Mouse (Mus musculus) myocyte (in vitro differentiated cells): ENCODE data around the gene Spire2. TPM values are rescaled to one million over a fixed set of nuclear protein-coding genes. Genes with fewer than 3 reads are reported as not detected.
A peak's percentile ranks its signal among the peaks of the same experiment; 100 is the strongest.

Experiments used
- H3K27me3 ChIP-seq: one replicate; pipeline ENCODE4 v1.6.1; 2011; ENCODE audit not compliant: control insufficient read depth, insufficient read depth, insufficient read length
- H3K36me3 ChIP-seq: one replicate; pipeline ENCODE4 v1.6.1; 2011; ENCODE audit not compliant: control insufficient read depth, insufficient read depth
- H3K4me2 ChIP-seq: one replicate; pipeline ENCODE4 v1.6.1; 2011; ENCODE audit warnings: low read depth, control low read depth
- H3K4me3 ChIP-seq: one replicate; pipeline ENCODE4 v1.5.1; 2011; ENCODE audit warnings: mild to moderate bottlenecking, control low read depth, moderate library complexity
- H3K79me2 ChIP-seq: one replicate; pipeline ENCODE4 v1.6.1; 2011; ENCODE audit not compliant: control insufficient read depth, insufficient read depth
- H3ac ChIP-seq: one replicate; pipeline ENCODE4 v1.6.1; 2011; ENCODE audit not compliant: control insufficient read depth, insufficient read length
- CEBPB ChIP-seq: IDR thresholded peaks from 2 replicates; pipeline ENCODE4 v1.6.1; 2011; ENCODE audit warnings: mild to moderate bottlenecking, moderate library complexity; ENCODE audit not compliant: poor library complexity, insufficient read depth, severe bottlenecking
- E2F4 ChIP-seq: IDR thresholded peaks from one replicate; pipeline ENCODE4 v1.6.1; 2011; ENCODE audit warnings: mild to moderate bottlenecking, control low read depth, moderate library complexity; ENCODE audit not compliant: insufficient read depth
- MAX ChIP-seq: IDR thresholded peaks from one replicate; pipeline ENCODE4 v1.6.1; 2011; ENCODE audit warnings: low read depth, mild to moderate bottlenecking, control low read depth
- MYOD1 ChIP-seq, 3 experiments: IDR thresholded peaks; one replicate each; pipeline ENCODE4 v1.6.1; 2011; ENCODE audit warnings: control low read depth in 2 of 3, low read depth in 2 of 3, mild to moderate bottlenecking in 2 of 3, moderate library complexity in 1 of 3; ENCODE audit not compliant: insufficient read length in 2 of 3, control insufficient read depth in 1 of 3
- MYOG ChIP-seq, 3 experiments: IDR thresholded peaks; one replicate each; pipeline ENCODE4 v1.6.1; 2011; ENCODE audit warnings: control low read depth in 2 of 3, low read depth in 2 of 3, mild to moderate bottlenecking in 2 of 3; ENCODE audit not compliant: insufficient read length in 2 of 3, control insufficient read depth in 1 of 3, insufficient read depth in 1 of 3
- POLR2A ChIP-seq: IDR thresholded peaks from one replicate; pipeline ENCODE4 v1.6.1; 2011; ENCODE audit warnings: low read depth, mild to moderate bottlenecking, control low read depth, moderate library complexity; ENCODE audit not compliant: insufficient read length
- POLR2AphosphoS2 ChIP-seq: IDR thresholded peaks from one replicate; pipeline ENCODE4 v1.6.1; 2011; ENCODE audit warnings: low read depth, control low read depth; ENCODE audit not compliant: insufficient read length
- REST ChIP-seq: IDR thresholded peaks from one replicate; pipeline ENCODE4 v1.6.1; 2011; ENCODE audit warnings: mild to moderate bottlenecking, control low read depth, moderate library complexity; ENCODE audit not compliant: insufficient read depth, insufficient read length
- SRF ChIP-seq: IDR thresholded peaks from one replicate; pipeline ENCODE4 v1.6.1; 2011; ENCODE audit warnings: low read depth; ENCODE audit not compliant: control insufficient read depth, insufficient read length
- TCF12 ChIP-seq: IDR thresholded peaks from one replicate; pipeline ENCODE4 v1.6.1; 2011; ENCODE audit warnings: mild to moderate bottlenecking, control low read depth; ENCODE audit not compliant: poor library complexity, insufficient read depth, severe bottlenecking
- TCF3 ChIP-seq: IDR thresholded peaks from one replicate; pipeline ENCODE4 v1.6.1; 2011; ENCODE audit warnings: low read depth, control low read depth; ENCODE audit not compliant: insufficient read length
- USF1 ChIP-seq: IDR thresholded peaks from one replicate; pipeline ENCODE4 v1.6.1; 2011; ENCODE audit warnings: low read depth, mild to moderate bottlenecking, control low read depth, moderate library complexity
- polyA plus RNA-seq: library from polyadenylated mRNA; unstranded; fragments of >200 nt; fragmentation: generic; extraction: Trizol; gene quantifications from one replicate; pipeline ENCODE4 v1.2.1, GENCODE M21; 2012; ENCODE audit warnings: missing spikeins

The Spire2 gene
- polyA plus RNA-seq, 1 experiment = 6.8 TPM

DNA sequence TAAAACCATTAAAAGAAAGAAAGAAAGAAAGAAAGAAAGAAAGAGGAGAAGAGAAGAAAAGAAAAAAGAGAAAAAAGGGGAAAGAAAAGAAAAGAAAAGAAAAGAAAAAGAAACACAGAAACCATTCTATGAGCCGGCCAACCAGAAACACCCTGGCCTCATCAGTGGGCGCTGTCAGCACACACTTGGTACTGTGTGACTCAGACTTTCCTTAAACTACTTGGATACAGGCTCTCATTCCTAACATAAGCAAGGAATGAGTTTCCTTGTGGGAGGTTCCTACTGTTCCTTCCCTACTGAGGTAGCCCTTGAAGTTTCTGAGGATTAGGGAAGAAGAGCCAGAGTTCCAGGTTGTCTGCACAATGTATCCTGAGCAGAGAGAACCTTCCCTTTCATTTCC is 1.2 kb upstream of the Spire2 start:
- H3K79me2 ChIP-seq = no peaks in the 10 kb centered on the region
- H3ac ChIP-seq = no peak overlapping the region
- no peaks in the 10 kb centered on the region for H3K36me3 ChIP-seq
- TF ChIP-seq REST = no peak
- TF ChIP-seq MYOD1 (IDR thresholded peaks at IDR 0.05; ENCODE audit: control insufficient read depth in 1 of 3, insufficient read length in 2 of 3, low read depth in 2 of 3) = no peak
- no peak for TF ChIP-seq MYOG (IDR thresholded peaks at IDR 0.05; ENCODE audit: control insufficient read depth in 1 of 3, insufficient read depth in 1 of 3, insufficient read length in 2 of 3, low read depth in 2 of 3)
- no peak for TF ChIP-seq CEBPB
- no peak for TF ChIP-seq USF1
- TF ChIP-seq MAX = no peak
- TF ChIP-seq POLR2A = no peak
- TF ChIP-seq TCF12 = no peak
- TF ChIP-seq SRF = no peak
- no peak for TF ChIP-seq TCF3
- TF ChIP-seq E2F4 = no peak
- TF ChIP-seq POLR2AphosphoS2 = no peak
- no peaks in the 10 kb centered on the region for H3K27me3 ChIP-seq
- H3K4me2 ChIP-seq = peak overlapping the region; percentile 64
- H3K4me3 ChIP-seq = peak overlapping the region; percentile 22

- H3K36me3 ChIP-seq = no peaks in the 10 kb centered on the region
- H3K4me3 ChIP-seq = peak overlapping the region; percentile 22
- H3K27me3 ChIP-seq = no peaks in the 10 kb centered on the region
- H3K79me2 ChIP-seq = no peaks in the 10 kb centered on the region
- peak overlapping the region; percentile 2 for H3ac ChIP-seq
- TF ChIP-seq TCF3 (no peak), USF1 (no peak), TCF12 (no peak), MAX (no peak), CEBPB (no peak), E2F4 (no peak), MYOD1 (IDR thresholded peaks at IDR 0.05; ENCODE audit: control insufficient read depth in 1 of 3, insufficient read length in 2 of 3, low read depth in 2 of 3) (no peak), POLR2AphosphoS2 (no peak), POLR2A (no peak), SRF (no peak), MYOG (IDR thresholded peaks at IDR 0.05; ENCODE audit: control insufficient read depth in 1 of 3, insufficient read depth in 1 of 3, insufficient read length in 2 of 3, low read depth in 2 of 3) (no peak), REST (no peak)
- H3K4me2 ChIP-seq = peak overlapping the region; percentile 64
Measured at GRCm38 (mm10) chr8:123331810-123332209, 703 bp upstream of the Spire2 start.

DNA sequence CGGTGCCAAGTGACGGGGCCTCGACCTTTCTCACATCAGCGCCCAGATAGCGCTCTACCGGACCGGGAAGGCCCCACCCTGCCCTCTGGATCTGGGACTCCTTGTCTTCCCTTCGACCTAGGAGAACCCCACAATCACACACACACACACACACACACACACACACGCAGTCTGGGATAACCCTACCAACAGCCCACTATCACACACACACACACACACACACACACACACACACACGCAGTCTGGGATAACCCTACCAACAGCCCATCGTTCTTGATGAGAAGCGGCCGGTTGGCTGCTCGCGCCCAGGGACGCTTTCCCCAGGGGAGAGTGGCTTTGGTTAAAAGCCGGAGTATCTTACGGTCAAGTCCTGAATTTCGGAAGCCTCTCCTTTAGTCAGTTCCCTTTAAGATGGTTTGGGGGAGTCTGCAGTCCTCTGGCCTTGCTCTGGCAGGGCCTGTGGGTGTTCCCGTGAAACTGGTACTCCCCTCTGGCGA is 626 bp downstream of the Spire2 start:
- H3K4me2 ChIP-seq = peak overlapping the region; percentile 64
- peak overlapping the region; percentile 22 for H3K4me3 ChIP-seq
- H3K27me3 ChIP-seq = no peaks in the 10 kb centered on the region
- H3ac ChIP-seq = peak overlapping the region; percentile 2
- TF ChIP-seq SRF (no peak), MYOD1 (IDR thresholded peaks at IDR 0.05; ENCODE audit: control insufficient read depth in 1 of 3, insufficient read length in 2 of 3, low read depth in 2 of 3) (no peak), MAX (no peak), TCF12 (no peak)
- H3K79me2 ChIP-seq = no peaks in the 10 kb centered on the region
- H3K36me3 ChIP-seq = no peaks in the 10 kb centered on the region

DNA sequence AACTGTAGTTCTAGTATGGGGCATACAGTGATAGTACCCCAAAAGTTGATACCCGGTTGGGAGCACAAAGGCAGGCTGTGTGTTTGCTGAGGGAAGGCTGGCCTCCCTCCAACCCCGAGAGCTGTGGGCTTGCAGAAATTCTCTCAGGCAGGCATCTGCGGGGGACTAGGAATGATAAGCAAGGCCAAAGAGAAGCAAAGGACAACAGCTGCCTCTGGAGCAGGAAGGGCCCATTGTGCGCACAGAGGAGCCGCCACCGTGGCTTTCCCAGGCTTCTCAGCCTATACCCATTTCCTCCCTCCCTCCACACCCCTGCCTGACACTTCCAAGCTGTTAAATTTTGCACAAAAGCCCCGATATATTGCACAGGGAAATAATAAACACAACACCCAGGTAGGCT is 1.4 kb downstream of the Spire2 start:
- peak overlapping the region; percentile 22 for H3K4me3 ChIP-seq
- no peak overlapping the region for H3ac ChIP-seq
- H3K27me3 ChIP-seq = no peaks in the 10 kb centered on the region
- H3K4me2 ChIP-seq = peak overlapping the region; percentile 64
- TF ChIP-seq MYOG (IDR thresholded peaks at IDR 0.05; ENCODE audit: control insufficient read depth in 1 of 3, insufficient read depth in 1 of 3, insufficient read length in 2 of 3, low read depth in 2 of 3) (peak in 2 of 3 experiments; percentile 10 to 77), TCF12 (no peak), MYOD1 (IDR thresholded peaks at IDR 0.05; ENCODE audit: control insufficient read depth in 1 of 3, insufficient read length in 2 of 3, low read depth in 2 of 3) (peak in 2 of 3 experiments; percentile 29 to 69), CEBPB (no peak)
- H3K36me3 ChIP-seq = no peaks in the 10 kb centered on the region
- no peaks in the 10 kb centered on the region for H3K79me2 ChIP-seq

GRCm38 (mm10) chr8:123334467-123334866 is 2.0 kb downstream of the Spire2 start:
- no peak for TF ChIP-seq TCF12
- Histone ChIP-seq H3K4me3 (no peak overlapping the region), H3K4me2 (peak overlapping the region; percentile 46), H3K36me3 (no peaks in the 10 kb centered on the region), H3K27me3 (no peaks in the 10 kb centered on the region), H3ac (no peak overlapping the region), H3K79me2 (no peaks in the 10 kb centered on the region)
